Mouse (Mus musculus) ES-E14 (cell line): ENCODE measurements around the gene Glrx.
A peak's percentile ranks its signal among the peaks of the same experiment; 100 is the strongest.

ENCODE experiments used
- HCFC1 ChIP-seq: IDR thresholded peaks from 2 replicates; pipeline ENCODE4 v1.6.1; 2012; ENCODE audit warnings: low read length, inconsistent platforms, borderline replicate concordance; ENCODE audit not compliant: insufficient read depth
- MAFK ChIP-seq: IDR thresholded peaks from 2 replicates; pipeline ENCODE4 v1.6.1; 2014; ENCODE audit warnings: mild to moderate bottlenecking, low read depth, low read length, inconsistent platforms; ENCODE audit not compliant: insufficient read depth
- ZC3H11A ChIP-seq: IDR thresholded peaks from 2 replicates; pipeline ENCODE4 v1.6.1; 2012; ENCODE audit warnings: low read depth, mild to moderate bottlenecking, inconsistent platforms, low read length, borderline replicate concordance
- ZNF384 ChIP-seq: IDR thresholded peaks from 2 replicates; pipeline ENCODE4 v1.6.1; 2012; ENCODE audit warnings: low read depth, low read length, inconsistent platforms

GRCm38 (mm10) chr13:75843993-75844683 lies 4.5 kb downstream of the Glrx start:
- TF ChIP-seq MAFK (peak; percentile 41; the same call in 1 of the 2 replicates), ZC3H11A (no peak), HCFC1 (no peak), ZNF384 (no peak)
